Mouse (Mus musculus) mature B cell (primary cell): ENCODE data around the gene Sh3pxd2a.

Experiments
- in situ Hi-C: fragments of 300-500 bp; cut with MboI; formaldehyde crosslinking; loops from 2 replicates; pipeline ENCODE4 v1.14.3; 2019

Sh3pxd2a gene

DNA sequence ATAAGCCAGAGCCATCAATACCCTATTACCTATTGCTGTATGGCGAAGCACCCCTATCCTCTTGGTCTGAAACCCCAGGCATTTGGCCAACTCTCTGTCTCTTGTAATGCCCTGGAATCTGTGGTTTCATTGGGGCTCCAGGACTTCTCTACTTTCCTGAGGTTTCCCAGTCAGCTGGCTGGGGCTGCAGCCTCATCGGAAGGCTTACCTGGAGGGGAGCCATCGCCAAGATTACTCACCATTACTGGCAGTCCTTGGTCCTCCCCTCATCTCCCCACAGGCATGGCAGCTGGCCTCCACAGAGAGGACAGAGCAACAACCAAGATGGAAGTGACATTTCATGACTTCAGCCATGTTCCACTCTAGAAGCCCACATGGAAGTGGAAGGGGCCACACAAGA, 231.1 kb downstream of the Sh3pxd2a start:
- in situ Hi-C loops, result no loop called here

DNA sequence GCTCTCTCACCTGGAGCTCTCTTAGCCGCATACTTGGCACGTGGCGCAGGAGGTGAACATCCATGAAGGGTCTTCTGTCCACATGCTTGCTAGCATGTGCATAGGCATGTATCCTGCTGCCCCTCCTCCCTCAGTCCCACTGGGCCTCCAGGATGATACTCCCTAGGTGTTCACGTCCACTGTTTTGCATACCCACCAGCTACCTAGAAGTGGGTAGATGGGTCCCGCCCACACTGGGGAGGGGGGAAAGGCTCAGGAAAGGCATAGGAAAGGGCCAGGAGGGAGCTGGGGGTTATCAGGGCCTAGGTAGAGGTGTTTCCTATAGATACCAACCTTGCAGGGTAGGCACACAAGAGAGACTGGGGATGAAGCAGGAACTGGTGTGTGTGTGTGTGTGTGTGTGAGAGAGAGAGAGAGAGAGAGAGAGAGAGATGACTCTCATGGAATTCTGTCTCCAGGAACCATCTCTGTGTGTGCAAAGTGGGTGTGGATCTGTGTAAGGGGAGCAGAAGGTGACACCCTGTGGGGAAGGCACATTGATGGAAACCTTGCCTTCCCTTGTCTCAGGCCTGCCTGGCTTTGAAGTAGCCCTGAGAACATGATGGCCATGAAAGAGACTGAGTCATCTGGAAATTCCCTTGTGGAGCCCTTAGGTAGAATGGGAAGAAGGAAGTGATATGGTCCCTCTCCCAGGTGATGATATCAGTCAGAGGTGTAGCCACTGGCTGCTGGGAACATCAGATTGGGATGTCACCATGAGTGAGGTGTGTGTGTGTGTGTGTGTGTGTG, 231.9 kb downstream of the Sh3pxd2a start:
- in situ Hi-C loops, result no loop called here

DNA sequence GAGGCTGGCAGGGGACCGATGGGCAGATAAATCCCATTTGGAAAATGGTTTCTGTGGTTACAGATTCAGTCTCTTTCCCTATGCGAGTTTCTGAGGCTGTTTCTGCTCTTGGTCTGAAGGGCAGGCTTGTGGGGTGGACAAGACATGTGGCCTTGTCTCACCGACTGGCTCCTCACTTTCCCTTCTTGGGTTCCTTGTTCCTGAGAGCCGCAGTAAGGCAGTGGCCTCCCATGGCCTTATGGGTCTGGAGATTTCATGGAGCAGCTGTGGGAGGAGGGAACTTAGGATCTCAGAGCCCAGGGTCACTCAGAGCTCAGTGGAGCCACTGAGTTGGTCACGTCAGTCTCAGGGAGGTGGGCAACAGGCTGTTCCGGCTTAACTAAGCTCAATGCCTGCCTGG, 232.8 kb downstream of the Sh3pxd2a start:
- in situ Hi-C loops, result no loop called here

DNA sequence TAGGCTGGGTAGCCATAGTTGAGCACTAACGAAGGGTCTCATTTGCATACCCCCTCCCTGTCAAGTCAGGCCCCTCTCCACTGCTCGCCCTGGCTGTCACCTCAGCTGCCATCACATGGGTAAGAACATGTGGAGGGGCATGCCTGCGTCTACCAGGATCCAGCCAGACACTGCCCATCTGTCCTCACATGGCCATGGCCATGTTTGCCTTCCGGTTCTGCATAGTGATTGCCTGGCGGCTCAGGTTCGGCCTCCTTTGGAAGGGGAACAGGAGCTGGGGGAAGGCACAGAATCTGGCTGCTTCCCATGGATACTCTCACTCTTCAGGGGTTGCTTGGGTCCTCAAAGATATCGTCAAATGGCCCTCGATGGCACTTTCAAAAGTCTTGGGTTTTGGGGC, 233.5 kb downstream of the Sh3pxd2a start:
- in situ Hi-C loops, result no loop called here

DNA sequence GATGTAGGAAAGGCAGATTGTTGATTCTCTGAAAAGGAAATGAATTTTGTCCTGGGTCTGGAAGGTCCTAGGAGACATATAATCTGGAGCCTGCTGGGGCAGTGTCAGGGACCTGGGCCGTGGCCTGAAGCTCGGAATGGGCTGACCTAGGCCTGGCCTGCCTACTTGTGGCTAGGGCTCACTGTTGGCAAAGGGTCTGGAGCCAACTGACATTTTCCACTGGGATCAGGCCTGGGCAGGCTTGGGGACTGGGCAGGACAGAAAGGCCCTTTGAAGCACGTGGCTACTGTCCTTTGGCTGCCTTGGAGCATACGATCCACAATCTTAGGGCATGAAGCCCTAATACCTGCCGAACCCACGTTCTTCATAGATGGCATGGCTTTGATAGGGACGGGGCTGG, 234.1 kb downstream of the Sh3pxd2a start:
- in situ Hi-C loops, result no loop called here

DNA sequence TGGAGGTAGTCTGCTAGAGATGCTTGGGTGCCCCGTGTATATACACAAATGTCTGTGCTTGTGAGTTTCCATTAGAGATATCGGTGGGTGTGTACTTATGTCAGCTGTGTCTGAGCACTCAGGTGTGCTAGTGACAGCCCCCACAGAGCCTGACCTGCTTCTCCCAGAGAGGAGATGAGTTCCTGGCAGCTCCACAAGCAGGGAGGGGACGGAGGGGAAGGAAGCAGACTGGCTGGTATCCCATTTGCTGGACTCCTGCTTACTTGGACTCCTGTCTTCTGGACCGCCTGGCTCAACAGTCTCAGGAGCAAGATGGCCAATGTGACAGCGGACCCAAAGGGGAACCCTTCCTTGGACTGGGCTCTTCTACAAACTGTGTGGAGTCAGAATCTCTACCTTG, 234.7 kb downstream of the Sh3pxd2a start:
- in situ Hi-C loops, result no loop called here

DNA sequence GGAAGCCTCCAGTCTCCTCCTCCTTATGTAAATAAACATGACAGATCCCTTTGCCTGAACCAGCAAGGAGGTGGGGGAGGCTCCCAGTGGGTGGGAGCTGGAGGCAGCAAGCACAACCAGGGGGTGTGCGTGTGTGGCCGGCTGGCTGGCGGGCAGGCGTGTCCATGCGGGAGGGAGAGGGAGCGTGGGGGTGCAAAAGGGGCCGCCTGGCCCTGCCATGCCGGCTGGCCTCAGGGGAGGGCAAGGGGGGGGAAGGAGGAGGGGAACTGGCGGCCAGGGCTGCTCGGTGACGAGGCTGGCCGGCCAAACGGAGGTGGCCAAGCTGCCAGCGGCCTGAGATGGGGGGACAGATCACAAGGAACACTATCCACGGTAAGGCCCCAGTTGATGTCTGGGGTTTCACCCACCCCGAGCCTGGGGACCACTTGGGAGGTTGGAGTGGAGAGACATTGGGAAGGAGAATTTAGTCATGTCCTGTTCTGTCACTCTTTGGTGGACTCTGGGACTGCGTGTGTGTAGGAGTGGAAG, 235.4 kb downstream of the Sh3pxd2a start:
- in situ Hi-C loops, result no loop called here

DNA sequence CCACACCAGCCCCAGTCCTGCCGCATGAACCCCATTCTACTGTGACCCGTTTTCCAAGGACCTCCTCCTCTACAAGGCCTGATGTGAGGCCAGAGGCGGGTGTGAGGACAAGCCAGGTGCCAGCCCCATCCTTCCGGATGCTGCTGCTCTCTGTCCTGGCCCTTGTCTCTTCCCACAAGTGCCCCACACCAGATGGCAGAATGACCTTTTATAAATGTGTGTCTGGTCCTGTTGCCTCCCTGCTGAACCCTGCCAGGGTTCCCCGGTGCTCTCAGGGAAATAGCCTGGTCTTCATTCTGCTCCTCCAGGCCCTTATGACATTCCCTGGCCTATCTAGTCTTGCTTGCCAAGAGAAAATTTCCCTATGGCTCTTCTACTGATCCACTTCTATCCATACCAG, 238.4 kb downstream of the Sh3pxd2a start:
- in situ Hi-C loops, result no loop called here

DNA sequence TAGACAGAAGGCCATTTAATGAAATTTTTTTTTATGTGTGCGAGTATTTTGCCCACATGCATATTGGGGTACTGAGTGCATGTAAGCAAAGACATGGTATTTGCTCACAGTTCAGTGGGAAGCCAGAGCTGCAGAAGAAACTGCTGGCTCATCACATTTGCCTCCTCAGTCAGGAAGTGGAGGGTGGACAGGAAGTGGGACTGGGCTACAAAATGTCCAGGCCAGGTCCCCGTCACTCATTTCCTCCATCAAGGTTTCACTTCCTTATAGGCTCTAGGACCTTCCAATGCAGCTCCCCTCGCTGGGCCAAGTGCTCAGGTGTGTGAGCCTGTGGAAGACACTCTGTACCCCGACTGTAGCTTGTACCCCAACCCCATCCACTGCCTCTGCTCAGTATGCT, 239.5 kb downstream of the Sh3pxd2a start:
- in situ Hi-C loops, result no loop called here

DNA sequence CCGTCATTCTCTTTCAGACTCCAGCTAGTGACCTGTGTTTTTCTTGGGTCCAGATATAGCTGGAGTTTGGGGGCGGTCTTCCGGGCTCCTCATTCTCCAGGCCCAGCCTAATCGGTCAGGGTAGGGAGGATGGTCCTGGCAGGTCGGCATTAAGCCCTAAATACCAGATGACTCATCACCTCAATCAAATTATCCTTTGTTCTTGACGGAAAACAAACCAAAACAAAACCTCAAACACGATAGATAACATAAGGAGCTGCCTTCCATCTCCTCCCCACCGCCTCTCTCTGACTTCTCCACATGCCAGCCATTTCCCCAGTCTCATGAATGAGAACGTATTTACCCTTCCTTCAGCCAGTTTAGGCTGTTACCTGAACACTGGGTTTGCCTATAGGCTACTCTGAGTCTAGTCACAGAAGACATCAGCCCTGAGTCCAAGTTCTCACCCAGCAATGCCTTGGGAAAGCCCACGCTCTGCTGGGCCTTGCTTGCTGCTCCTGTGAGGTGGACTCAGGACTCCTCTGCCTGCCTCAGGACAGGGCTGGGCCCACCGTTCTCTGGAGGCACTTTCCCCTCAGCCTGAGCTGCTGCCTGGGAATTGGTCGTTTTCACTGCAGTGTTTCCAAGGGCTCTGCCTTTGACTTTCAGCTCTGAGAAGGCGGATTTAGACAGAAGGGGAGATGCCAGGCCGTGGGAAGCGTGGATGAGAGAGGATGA, 241.2 kb downstream of the Sh3pxd2a start:
- in situ Hi-C loops, result no loop called here

DNA sequence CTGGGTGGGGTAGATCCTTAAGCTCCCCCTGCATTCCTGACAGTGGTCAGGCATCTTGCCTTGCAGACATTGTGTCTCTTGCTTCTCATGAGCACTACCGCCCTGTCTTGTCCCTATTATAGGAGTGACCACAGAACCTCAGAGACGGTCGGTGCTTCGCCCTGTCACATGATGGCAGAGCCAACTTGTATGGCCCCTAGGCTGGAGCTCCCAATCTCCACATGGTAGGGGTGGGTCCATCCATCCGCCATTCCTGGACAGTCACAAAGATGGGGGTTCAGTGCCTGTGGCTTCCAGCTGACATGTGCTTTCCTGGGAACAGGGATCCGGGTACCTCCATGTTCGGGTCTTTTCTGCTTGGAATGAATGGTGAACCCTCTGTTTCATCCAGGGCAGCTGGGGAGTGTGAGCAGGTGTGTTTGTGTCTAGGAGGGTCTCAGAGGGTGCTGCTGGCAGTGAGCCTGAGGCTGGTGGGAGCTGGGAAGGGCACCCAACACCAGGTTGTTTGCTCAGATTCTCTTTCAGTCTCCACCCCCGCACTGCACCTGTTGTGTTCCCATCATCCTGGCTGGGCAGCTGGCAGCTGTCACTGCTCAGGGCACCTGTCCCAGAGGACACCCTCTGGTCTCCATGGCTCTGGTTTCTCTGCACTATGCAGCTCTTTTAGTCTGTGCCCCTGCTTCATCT, 241.9 kb downstream of the Sh3pxd2a start:
- in situ Hi-C loops, result no loop called here

DNA sequence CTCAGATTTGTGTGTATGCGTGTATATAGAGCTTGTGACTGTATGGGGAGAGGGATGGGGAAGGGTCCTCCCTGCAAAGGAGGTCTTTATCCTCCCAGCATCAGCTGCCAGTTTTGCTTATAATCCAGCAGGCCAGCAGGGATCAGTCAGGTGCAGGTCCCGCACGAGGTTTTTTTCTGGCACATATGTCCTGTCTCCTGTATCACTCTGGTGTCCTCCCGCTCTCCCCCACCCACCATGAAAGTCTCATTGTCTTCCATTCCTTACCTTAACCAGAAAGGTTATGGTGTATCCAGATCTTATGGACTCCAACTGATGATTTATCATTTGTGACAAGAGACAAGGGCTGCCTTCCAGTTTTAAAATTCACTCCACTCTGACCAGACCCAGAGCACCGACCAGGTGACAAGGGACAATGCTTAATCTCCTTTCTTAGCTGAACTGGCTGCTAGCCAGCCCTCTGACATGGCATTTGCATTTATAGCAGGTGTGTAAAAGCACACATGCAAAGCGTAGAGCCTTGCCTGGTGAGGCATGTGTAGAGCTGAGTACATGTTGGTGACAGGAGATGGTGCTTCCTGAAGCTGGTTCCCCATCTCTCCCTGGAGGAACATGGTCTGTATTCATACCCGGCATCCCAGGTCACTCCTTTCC, 242.6 kb downstream of the Sh3pxd2a start:
- in situ Hi-C loops, result no loop called here

DNA sequence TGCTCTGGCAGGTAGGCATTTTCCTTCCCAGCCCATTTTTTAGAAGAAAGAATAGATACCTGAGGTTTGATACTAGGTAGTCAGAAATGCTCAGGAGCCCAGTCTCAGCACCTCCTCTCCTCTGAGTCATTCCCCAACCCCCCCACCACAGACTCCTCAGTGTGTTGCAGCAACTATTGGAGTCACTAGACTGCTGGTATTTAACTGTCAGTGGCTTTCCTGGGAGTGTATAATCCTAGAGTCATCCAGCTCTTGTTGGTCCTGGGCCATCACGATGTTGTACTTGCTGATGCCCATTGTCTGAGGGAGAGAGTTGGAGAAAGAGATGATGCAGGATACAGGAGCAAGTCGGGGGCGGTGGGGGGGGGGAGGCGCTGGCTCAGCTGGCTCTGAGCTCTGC, 243.2 kb downstream of the Sh3pxd2a start:
- in situ Hi-C loops, result no loop called here

DNA sequence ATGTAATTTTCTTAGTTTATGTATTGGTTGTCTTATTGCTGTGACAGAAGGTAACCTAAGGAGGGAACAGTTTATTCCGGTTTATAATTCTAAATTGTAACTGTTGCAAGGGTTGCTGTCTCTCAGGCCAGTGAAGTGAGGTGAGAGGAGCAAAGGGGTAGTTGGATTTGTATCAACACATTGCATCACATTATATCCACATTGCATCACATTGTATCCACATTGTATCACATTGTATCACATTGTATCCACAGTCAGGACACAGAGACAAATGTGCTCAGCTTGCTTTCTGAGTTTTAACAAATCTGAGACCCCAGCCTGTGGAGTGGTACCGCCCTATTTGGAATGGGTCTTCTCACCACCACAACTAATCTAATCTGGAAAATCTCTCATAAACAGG, 244.0 kb downstream of the Sh3pxd2a start:
- in situ Hi-C loops, result no loop called here

DNA sequence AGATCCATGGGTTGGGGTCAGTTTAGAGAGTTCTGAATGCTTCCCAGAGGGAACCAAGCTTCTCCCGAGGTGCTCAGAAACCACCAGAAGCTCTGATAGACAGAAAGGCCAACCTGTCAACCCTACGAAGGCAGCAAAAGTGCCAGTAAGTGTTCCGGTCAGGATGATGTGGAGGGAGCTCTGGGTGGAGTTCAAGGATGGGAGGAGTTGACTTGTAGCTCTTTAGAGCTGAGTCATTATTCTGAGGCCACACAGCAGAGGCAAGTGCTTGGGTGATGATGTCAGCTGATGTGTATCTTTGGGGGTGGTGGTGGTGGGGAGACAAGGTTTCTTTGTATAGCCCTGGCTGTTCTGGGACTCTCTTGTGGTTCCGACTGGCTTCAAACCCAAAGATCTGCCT, 244.6 kb downstream of the Sh3pxd2a start:
- in situ Hi-C loops, result no loop called here

DNA sequence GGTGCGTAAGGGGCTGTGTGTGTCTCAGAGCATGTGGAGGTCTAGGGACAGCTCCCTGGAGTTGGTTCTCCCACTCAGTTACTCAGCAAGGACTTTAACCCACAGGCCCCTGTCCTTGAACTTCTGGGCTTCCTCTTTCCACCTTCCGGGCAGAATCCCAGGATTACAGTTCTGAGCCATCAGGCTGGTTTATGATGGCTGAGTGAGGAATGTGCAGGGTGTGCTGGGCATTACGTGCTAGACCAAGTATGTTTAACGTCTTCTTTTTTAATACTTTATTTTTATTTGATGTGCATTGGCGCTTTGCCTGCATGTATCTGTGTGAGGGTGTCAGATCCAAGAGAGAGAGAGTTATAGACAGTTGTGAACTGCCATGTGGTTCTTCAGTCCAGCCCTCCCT, 247.4 kb downstream of the Sh3pxd2a start:
- in situ Hi-C loops, result no loop called here

DNA sequence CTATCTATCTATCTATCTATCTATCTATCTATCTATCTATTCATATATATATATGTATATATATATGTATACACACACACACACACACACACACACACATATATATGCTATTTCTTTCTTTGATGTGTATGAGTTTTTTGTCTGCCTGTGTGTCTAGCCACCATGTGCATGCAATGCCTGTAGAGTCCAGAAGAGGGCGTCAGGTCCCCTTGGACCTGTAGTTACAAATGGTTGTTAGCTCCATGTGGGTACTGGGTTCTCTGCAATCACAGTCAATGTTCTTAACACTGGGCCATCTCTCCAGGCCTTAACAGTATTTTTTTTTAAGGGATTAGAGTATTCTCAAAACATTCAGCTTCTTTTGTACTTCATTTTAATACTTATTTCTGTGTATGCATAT, 250.7 kb downstream of the Sh3pxd2a start:
- in situ Hi-C loops, result no loop called here

DNA sequence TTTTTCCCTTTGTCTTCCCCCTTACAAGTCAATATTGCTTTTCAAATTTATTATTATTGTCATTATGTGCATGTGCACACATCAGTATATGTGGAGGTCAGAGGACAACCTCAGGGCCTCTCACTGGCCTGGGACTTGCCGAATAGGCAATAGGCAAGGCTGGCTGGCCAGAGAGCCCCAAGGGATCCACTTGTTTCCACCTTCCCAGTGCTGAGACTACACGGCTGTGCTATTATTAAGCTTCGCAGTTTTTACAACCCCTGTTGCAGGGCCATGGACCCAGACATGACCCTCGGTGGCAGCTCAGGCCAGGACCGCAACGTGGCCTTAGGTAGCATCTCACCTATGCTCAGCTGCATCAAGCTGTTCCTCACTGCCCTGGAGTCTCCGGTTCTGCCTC, 251.8 kb downstream of the Sh3pxd2a start:
- in situ Hi-C loops, result no loop called here

DNA sequence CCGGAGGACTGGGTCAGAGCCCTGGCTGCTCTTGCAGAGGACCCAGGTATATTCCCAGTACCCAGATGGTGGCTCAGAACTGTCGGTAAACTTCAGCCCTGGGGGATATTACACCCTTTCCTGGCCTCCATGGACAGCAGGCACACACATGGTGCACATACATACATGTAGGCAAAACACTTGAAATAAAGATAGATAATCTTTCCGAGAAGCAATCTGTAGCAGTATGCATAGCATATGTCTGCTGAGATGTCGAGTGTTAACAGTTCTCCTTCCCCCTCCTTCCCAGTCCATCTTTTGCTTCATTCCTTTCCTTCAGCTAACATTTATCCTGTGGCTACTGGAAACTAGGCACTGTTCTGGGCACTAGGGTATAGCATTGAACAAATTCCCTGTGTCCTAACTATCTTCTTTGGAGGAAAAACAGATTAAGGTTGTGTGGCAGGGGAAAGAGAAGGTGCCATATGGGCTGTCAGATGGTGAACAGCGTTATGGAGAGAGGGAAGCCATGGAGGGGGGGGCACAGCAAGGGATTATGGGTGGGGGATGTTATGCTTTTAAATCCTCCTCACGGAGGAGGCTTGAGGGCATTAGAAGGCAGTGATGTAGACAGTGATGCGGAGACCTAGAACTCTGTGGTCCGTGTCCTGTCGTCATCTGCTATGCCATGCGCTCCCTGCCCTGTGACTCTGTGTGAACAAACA, 252.4 kb downstream of the Sh3pxd2a start:
- in situ Hi-C loops, result no loop called here

DNA sequence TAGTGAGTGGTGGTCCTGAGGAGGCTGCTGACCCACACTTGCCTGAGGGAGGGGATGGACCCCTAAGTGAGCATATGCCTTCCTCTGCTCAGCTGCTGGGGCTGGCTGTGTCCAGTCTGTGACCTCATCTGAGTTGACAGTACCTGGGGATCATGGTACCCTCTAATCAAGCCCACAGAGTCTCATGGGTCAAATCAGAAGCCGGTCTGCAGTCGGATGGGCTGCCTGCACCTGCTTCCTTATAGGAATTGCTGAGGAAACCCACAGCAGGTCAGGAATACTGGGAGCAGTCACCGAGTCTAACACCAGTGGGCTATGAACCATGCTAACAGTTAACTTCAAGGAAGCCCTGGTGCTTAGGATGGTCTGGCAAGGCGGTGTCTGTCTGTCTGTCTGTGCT, 253.8 kb downstream of the Sh3pxd2a start:
- in situ Hi-C loops, result no loop called here
